Mouse (Mus musculus): ENCODE results near the gene Ubqln1.

Gene Ubqln1

DNA sequence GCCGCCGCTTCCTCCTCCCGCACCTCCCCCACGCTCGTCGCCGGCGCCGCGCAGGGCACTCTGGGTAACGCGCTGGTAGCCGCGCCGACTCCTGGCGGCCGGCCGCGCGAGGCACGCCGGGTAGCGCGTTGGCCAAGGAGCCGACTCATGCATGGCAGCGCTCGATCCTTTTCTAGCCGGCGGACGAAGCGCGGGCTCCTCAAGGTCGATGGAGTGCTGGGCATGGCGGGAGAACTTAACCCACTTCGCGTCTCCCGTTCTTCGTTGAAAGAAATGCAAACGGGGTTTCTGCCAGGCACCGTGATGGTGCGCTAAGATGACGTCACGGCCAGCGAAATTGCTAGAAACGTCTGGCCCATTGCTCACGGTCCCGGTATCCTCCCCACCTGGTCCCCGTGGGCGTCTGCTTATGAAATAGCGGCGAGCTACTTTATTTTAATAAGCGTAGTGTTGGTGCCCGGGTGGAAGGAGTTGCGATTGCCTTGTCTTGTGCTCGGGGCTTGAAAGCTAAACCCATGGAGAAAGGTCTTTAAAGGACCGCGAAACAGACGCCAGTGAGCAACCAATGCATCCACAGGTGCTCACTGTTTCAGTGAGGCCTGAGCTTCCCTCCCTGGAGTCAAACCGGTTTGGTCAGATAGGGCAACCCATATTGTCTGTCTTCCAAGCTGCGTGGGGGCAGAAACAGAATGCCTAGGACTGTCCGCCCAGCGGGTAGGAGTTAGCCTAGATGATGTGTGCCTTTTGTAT lies at the start of gene Ubqln1:
TSS of gene Ubqln1 (minus strand) at position 62 of the 750 bp plus-strand sequence.
- peak; percentile 62 to 88 for DNase-seq (ENCODE audit: low spot score in 2 of 2)

DNA sequence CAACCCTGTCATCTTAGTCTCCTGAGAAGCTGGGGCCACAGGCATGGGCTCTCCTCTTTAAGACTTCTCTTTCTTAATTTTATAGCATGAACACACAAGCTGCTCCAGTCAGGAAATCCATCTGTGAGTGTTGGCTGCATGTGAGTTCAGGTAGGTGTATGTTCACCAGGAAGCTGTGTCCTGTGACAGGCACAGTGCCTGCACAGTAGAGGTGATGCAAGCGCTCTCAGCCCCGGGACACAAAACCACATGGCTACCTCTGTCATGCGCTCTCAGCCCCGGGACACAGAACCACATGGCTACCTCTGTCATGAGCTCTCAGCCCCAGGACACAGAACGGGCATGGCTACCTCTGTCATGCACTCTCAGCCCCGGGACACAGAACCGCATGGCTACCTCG lies 48.1 kb upstream of the Ubqln1 start:
- no peak for DNase-seq (ENCODE audit: low spot score in 2 of 2)

DNA sequence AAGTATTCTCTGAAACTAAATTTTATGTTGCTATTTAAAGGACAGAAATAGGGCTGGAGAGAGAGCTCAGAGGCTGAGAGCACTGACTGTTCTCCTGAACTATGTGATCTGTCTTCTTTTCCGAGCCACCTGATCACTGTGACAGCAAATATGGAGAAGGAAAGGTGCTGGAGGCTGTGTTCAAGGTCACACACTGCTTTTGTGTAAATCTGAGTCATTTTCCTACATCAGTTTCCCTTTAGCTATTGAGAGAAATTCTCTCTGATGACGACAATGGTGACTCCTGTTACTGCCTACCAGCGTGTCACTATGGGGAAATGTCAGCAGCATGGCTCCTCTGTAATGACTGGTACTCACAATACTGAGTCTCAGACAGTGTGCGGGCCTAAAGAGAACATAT lies 46.2 kb upstream of the Ubqln1 start:
- DNase-seq (ENCODE audit: low spot score in 2 of 2), result no peak

DNA sequence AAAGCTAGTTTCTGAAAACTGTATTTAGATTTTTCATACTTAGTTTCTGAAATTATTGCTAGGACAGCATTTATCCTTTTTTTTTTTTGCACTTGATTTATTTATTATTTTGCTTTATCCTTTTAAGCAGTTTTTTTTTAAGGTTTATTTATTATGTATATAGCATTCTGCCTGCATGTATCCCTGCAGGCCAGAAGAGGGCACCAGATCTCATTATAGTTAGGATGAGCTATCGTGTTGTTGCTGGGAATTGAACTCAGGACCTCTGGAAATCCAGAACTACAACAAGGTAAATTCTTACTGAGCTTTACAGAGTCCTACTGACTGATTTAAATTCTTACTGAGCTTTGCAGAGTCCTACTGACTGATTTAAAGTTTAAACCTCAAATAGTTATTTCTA lies 37.8 kb upstream of the Ubqln1 start:
- DNase-seq (ENCODE audit: low spot score in 2 of 2), result no peak

DNA sequence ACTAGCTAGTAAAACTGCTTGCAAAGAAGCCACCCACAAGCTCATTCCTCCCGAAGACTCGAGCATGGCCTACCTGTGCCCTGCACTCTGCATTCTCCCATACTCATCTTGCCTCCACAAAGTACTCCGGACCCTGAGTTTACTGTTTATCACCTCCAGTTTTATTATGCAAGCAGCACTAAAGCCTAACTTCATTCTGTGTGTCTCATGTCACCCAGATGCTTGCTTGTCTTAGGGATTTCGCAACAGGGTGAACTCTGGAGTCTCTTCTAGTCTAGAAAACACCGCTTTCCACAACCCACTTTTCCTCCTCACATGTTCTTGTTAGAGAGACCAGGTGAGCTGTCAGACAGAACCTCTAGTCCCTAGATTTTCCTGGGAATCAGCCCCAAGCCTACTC lies 33.5 kb upstream of the Ubqln1 start:
- DNase-seq (ENCODE audit: low spot score in 2 of 2), result no peak

DNA sequence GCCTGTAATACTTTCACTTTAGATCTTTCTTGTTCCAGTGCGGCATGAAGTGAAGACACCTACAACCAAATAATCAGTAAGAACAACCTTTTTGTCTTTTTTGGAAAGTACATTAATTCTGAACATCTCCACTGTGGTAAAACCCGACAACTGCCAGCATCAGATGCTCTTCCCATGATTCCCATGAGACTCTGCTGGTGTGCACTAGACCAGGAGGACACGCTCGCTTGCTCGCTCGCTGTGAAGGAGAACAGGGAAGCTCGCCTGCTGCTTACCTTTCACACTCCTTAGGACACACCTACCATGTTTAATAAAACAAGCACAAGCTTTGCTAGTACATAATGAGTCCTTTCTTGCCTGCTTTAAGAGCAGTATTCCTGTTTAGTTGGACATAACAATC lies 21.1 kb upstream of the Ubqln1 start:
- no peak for DNase-seq (ENCODE audit: low spot score in 2 of 2)

DNA sequence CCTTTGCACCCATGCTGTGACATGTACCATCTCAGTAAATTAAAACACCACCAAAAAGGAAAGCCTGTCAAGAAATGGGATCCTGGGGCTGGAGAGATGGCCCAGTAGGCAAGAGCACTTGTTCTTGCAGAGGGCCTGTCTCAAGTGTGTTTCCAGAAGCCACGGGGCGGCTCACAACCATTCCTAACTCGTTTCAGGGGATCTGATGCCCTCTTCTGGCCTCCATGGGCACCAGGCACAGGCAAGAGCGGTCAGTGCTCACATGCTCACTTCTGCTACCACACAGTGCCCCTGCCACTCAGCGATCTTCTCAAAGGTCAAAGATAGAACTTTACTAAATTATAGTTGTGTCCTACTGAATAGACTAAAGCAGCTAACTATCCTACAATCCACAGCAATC lies 17.2 kb upstream of the Ubqln1 start:
- peak in 1 of 2 experiments; percentile 32 for DNase-seq (ENCODE audit: low spot score in 2 of 2)

DNA sequence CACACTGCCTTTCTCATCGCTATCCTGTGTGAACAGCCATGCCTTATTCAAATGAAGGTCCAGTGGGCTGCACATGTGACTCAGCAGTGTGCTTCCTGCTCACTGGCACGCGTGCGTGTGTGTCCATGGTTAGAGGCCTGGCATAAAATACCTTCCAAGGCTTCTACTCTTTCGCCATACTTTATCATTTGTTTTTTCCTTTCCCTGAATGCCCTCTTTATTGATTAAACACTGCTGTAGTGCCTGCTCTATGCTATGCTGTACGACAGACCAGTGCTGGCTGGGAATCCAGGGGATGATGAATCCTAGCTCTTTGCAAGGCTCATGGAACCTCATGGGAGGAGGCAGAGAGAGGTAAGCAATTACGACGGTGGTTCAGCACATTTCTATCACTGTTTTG lies 16.6 kb upstream of the Ubqln1 start:
- no peak for DNase-seq (ENCODE audit: low spot score in 2 of 2)

DNA sequence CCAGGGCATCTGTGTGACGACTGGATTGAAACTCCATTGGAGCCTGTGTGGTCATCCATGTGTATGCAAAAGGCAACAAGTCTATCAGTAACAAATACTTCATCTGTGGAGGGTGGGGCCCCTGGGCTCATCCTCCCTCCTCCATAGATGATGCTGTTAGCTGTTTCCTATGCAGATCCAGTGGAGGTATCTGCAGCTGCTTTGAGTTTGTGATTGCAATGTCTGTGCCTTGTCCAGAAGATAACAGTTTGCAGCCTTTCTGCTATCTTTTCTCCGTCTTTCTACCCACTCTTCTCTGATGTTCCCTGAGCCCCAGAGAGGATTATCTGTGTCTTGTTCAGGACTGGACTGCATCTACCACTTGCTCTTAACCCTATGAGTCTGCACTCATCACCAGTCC lies 13.2 kb upstream of the Ubqln1 start:
- no peak for DNase-seq (ENCODE audit: low spot score in 2 of 2)

DNA sequence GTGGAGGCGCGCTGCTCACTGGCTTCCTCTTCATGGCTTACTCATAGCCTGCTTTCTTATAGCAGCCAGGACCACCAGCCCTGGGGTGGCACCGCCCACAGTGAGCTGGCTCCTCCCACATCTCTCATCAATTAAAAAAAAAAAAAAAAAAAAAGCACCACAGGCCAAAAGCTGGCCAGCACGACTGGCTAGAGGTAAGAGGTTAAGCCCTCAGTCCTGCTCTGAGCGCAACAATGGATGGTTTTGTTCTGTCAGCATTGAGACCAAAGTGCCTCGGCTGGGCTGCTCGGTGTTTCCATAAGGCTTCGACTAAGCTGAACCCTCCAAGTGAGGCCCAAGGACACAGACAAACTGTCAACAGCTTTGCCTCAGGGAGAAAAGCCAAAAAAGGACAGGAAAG lies 10.2 kb upstream of the Ubqln1 start:
- DNase-seq (ENCODE audit: low spot score in 2 of 2), result no peak

DNA sequence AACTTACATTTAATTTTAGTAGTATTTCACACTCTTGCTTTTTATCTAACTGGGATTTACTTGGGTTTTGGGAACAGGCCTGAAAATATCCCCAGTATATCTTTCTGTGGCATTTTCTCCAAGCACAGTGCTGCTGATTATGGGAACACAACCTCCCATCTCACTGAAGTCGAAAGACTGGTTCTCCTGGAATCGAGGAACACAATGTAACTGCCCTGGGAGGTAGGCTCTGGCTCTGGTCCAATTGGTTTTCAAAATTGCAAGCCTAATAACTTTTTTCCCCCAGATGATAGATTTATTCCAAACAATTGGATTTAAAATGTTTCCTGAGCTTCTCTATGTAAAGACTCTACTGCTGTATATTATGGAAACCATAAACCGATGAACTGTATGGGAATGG lies 4.8 kb upstream of the Ubqln1 start:
- DNase-seq (ENCODE audit: low spot score in 2 of 2), result no peak

DNA sequence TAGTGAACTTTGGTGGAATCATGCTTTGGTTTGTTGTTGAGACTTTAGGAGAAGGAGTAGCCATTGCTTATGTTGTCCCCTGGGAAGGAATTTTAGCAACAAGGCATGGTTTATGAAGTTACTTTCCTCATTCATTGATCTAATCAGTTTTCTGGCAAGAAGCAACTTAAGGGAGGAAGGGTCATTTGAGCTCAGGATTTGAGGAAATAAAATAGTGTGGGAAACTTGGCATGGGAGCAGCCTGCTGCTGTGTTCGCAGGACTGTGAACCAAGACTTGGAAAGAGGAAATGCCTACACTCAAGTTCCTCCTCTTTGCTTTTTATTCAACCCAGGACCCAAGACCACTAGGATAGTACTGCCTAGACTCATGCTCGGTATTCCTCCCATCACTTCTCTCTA lies 2.1 kb upstream of the Ubqln1 start:
- DNase-seq (ENCODE audit: low spot score in 2 of 2), result no peak

DNA sequence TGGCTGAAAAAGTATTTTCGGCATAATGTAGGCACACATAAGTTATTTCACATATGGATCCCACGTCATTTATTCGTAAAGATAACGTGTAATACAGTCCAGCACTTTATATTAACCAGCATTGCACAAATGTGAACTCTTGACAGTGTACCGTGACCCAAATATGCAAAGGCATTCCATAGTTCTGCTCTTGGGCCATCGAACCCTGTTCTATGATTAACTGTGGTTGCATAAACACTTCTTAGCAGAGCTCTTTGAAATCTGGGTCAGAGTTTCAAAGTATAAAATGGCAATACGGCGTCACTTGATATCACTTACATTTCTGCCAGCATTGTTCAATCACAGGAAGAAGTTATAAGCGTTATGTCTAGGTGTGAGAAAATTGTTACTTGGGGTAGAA lies 942 bp upstream of the Ubqln1 start:
- DNase-seq (ENCODE audit: low spot score in 2 of 2), result no peak

DNA sequence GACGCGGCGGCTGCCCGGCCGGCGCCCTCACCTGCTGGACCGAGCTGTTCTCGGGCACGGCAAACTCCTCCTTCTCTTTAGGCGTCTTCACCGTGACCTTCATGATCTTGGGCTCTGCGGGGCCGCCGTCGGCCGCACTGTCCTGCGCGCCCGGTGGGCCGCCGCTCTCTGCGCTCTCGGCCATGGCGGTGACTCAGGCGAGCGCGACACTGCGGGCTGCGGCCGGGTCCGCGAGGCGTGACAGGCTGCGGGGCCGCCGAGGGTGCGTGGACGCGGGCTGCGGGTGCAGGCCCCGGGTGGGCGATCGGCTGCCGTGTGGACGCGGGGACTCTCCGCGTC lies 231 bp downstream of the Ubqln1 start:
- no peak for DNase-seq (ENCODE audit: low spot score in 2 of 2)

DNA sequence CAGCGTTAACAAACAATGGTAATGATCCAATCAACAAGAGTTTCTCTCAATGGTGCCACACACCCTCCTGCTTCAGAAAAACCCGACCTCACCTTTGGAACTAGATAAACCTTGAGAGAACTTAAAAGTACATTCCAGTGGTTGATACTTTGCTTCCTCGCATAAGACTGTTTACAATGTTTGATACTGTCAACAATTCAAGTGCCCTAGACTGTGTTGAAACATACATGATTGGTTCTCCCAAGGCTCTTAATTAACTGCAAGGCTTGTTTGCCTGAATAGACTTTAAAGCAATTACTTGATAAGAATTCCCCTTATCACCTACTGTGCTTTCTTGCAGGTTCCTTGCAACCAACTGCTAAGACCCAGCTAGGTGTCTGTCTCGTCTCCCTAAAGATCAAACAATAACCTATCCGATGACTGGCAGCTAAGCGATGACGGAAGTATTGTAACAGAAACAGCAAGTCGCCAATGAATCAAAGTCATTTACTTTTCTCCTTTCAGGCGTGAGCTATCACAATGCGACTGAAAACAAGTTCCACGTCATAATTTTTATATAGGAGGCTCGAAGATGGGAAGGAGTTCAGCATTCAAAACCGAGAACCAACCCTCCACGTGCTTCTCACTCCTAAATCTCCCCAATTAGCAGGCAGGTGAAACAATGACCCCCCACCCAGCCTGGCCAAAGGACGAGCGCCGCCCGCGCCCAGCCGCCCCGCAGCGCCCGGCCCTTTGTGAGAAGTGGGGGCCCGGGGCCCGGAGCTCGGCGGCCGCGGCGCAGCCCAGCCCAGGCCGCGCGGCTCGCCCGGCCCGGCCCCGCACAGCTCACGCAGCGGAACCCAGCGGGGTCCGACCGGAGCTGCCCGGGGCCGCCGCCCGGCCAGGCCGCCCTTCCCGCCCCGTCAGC lies 854 bp downstream of the Ubqln1 start:
- peak in 1 of 2 experiments; percentile 17 for DNase-seq (ENCODE audit: low spot score in 2 of 2)

DNA sequence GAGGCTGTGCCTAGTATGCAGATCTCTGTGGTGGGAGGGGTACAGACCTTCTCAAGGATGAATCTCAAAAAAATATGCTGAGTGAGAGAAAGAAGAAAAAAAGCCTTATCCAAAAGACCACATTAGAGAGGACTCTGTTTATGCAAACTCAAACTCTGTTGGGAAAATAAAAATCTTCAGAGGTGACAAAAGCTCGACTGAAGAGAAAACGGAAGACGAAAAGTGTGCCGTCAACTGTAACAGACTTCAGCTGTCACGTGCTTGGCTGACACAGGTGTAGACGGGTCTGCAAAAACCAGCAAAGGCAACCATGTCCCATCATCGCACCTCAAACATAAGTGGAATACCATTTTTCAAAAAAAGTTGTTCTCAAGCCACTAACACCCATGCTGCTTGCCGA lies 1.7 kb downstream of the Ubqln1 start:
- no peak for DNase-seq (ENCODE audit: low spot score in 2 of 2)

DNA sequence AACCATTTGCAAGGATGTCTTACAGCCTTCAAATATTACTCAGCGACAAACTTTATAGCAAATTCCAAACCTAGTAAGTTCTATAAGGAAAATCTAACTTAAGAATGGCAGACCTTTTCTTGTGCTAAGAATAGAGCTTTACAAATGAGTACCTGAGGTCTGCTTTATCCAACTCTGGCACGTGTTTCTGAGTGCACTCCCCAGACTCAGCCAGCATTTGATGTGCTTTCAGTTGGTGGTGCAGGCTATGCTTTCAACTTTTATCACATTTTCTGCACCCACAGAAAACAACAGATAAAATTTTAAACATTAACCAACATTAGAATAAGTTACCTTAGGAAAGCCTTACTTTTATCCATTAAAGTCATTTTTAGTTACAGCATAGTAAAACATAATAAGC lies 2.9 kb downstream of the Ubqln1 start:
- no peak for DNase-seq (ENCODE audit: low spot score in 2 of 2)

DNA sequence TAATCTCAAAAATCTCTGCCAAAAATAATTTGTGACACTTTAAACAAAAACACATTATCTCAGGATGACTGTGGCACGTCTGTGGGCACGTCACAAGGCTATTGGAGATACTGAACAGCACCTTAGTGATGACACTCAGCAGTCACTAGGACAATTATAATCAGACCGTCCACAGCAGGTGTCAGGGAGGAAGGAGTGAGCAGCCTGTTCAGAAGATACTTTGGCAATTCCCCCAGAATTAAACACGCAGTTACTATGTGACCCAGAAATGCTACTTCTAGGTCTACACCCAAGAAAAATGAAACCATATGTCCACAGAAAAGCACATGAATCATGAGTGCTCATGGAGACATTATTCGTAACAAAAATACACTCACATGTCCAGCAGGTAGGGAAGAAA lies 5.0 kb downstream of the Ubqln1 start:
- DNase-seq (ENCODE audit: low spot score in 2 of 2), result no peak

DNA sequence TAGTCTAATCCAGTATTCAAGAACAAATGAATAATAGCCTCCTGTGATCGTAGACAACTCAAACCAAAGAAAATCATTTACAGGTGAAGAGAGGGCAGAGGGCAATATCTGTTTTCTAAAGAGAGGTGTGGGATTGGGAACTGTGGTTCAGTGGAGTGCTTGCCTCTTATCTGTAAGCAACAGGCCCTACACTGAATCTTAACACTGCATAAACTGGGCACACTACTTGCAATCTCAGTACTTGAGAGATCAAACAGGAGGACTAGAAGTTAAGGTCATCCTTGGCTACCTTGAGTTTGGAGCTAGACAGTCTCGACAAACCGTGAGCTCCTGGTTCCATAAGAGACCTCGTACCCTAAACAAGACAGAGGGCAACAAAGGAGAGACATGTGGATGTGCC lies 9.4 kb downstream of the Ubqln1 start:
- DNase-seq (ENCODE audit: low spot score in 2 of 2), result no peak

DNA sequence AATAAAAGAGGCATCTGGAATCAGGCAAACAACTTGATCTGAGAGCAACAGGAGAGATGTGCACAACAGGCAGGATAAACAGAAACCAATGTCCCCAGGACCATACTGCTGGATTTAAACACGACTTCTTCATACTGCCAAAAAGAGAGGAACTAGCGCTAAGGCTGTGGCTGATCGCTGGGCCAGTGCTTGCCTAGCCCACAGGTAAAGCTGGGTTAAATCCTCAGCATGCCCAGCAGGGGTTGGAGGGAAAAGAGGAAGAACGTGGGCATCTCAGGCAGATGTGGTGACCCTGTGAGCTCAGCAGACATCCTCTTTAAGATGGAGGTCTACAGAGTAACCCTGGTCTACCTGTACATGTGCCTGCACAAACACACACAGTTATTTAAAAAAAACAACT lies 10.5 kb downstream of the Ubqln1 start:
- no peak for DNase-seq (ENCODE audit: low spot score in 2 of 2)

DNA sequence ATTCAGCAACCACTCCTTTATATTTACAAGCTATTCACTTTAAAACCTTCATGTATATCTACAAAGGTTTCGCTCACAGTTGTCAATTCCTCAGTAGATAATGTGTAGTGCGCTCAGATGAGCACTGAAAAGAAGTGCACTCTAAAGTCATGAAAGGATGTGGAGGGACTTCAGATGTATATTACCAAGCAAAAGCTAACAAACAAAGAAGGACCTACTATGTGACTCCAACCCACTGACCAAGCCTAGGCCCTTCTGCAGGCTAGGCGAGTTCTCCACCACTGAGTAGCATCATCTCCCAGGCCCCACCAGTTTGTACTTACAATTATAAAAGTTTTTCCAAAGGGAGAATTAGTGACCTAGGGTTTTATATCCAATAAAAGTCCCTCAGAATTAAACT lies 11.3 kb downstream of the Ubqln1 start:
- no peak for DNase-seq (ENCODE audit: low spot score in 2 of 2)

DNA sequence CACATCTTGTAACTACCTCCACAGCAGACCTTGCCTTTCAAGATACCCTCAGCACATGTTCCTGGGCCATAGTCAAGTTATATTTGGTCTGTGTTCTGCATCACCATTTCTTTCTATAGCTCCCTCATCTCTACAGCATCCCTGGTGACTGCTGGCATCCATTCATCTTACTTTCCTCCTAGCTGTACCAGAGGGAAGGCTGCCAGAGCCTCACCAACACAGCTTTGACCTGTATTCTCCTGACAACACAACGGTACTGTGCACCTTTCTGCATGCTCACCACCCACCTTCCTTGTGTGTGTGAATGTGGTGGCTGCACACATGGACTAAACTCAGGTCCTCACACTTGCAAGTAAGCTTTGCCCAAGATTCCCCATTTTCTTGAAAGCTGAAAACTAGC lies 12.6 kb downstream of the Ubqln1 start:
- DNase-seq (ENCODE audit: low spot score in 2 of 2), result no peak

DNA sequence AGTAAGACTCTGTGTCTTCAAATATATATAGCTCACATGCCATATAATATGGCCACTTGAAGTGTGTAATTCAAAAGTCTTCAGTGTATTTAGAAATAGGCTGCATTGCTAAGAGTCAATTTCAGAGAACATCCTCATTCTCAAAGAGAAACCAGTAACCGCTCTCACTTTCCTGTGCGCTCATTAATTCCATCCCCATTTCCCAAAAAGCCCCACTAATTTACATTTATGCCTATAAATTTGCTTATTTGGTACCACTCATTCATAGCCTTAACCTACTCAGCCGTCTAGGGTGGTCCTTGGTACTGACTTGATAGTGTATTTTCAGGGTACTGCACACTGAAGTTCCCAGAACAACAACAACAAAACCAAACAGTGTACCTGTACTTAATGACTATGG lies 13.5 kb downstream of the Ubqln1 start:
- no peak for DNase-seq (ENCODE audit: low spot score in 2 of 2)

Measured in cerebellum, postnatal 4 days (tissue).